Mouse (Mus musculus): ENCODE measurements around the gene Slpi. TPM values are rescaled to one million over a fixed set of nuclear protein-coding genes. Genes with fewer than 3 reads are reported as not detected.

Gene Slpi
- polyA plus RNA-seq, 1 experiment from 2014 or later, result not detected

DNA sequence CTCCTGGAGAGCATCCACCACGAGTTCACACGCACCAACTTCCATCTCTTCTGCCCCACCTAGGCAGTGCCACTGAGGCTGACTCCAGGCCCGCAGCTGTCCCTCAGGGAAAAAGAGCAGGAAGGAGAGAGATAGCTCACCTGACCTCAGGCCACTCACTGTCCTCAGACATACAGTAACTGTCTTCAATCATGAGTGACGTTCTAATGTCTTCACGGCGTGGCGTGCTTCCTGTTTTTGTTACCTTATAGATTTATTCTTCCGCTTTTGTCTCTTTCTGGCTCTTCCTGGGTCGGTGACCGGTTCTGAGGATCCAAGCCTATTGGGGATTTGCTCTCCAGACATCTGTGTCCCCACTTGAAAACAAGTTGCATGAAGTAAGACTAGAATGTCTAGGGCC lies 25.7 kb upstream of the Slpi start:
- WGBS, result 79% methylated on average over 10 of the region's 10 CpGs
- H3K36me3 ChIP-seq, result no peaks in the 10 kb centered on the region
- no peak overlapping the region for H3K27ac ChIP-seq (replicated peaks)
- H3K4me3 ChIP-seq, result peak overlapping the region; percentile 36
- no peaks in the 10 kb centered on the region for H3K9me3 ChIP-seq (replicated peaks)
- no peak for DNase-seq (ENCODE audit: low spot score)
- H3K4me1 ChIP-seq, result peaks cover 8% of the 10 kb centered on the region
- peaks cover 63% of the 10 kb centered on the region for H3K27me3 ChIP-seq (ENCODE audit: low read depth, poor library complexity, severe bottlenecking)

DNA sequence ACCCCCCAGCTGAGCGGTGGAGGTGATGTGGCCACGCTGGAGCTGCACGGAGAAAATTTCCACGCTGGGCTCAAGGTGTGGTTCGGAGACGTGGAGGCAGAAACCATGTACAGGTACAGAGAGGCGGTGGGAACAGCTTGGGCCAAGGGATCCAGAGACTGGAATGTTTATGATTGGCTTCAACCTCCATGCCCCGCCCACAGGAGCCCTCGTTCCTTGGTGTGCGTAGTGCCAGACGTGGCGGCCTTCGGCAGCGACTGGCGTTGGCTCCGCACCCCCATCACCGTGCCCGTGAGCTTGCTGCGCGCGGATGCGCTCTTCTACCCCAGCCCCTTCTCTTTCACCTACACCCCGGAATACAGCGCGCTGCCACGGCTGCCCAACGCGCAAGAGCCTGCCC lies 25.3 kb upstream of the Slpi start:
- DNase-seq (ENCODE audit: low spot score), result no peak

DNA sequence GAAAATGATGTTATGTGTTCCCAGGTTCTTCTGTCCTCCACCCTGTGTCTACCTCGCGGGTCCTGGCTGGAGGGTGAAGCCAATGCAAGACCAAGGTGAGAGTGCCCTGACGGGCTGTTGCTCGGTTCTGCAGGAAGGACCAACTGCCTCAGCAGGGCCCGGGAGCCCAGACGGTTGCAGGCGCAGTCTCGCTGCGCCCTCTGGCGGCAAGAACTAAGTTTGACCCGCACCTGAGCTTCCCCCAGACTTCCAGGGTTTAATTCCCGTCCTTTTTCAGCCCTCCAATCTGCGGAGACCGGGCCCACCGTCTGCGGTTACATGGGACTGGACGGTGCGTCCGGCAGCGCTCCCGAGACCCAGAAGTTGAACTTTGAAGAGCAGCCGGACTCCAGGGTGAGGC lies 18.8 kb upstream of the Slpi start:
- Histone ChIP-seq H3K36me3 (no peaks in the 10 kb centered on the region), H3K4me1 (peaks cover 34% of the 10 kb centered on the region), H3K27me3 (ENCODE audit: low read depth, poor library complexity, severe bottlenecking) (peaks cover 90% of the 10 kb centered on the region), H3K9me3 (replicated peaks) (no peaks in the 10 kb centered on the region), H3K27ac (replicated peaks) (no peak overlapping the region), H3K4me3 (peak overlapping the region; percentile 14; the same call in 1 of the 2 replicates)
- 2% methylated on average over 22 of the region's 22 CpGs for WGBS
- peak; percentile 79 for DNase-seq (ENCODE audit: low spot score)

More for the DNA sequence above, 25.3 kb upstream of the Slpi start:
- Histone ChIP-seq H3K27me3 (ENCODE audit: low read depth, poor library complexity, severe bottlenecking) (peaks cover 67% of the 10 kb centered on the region), H3K4me3 (peak overlapping the region; percentile 36), H3K27ac (replicated peaks) (no peak overlapping the region), H3K36me3 (no peaks in the 10 kb centered on the region), H3K9me3 (replicated peaks) (no peaks in the 10 kb centered on the region), H3K4me1 (peaks cover 8% of the 10 kb centered on the region)
- 30% methylated on average over 28 of the region's 28 CpGs for WGBS

DNA sequence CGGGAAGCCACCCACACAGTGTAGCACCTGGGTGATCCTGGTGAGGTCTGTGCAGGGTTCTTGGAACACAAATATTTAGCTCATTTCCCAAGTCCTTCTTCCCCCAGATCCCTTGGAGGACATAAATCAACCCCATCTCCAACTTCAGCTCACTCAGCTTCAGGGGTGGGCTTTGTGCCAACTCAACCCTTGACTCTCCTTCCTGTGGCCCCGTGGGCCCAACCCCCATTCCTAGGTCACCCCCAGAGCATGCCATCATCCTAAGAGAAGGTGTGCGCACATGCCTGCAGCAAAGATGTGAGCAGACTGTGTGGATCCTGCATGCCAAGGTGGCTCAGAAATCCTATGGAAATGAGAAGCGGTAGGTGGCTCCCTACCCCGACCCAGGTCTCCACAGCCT lies 16.6 kb upstream of the Slpi start:
- WGBS, result 41% methylated on average over 5 of the region's 5 CpGs
- Histone ChIP-seq H3K27me3 (ENCODE audit: low read depth, poor library complexity, severe bottlenecking) (peaks cover 100% of the 10 kb centered on the region), H3K4me1 (peaks cover 39% of the 10 kb centered on the region), H3K36me3 (no peaks in the 10 kb centered on the region), H3K9me3 (replicated peaks) (no peaks in the 10 kb centered on the region), H3K27ac (replicated peaks) (no peak overlapping the region), H3K4me3 (no peak overlapping the region)
- no peak for DNase-seq (ENCODE audit: low spot score)

DNA sequence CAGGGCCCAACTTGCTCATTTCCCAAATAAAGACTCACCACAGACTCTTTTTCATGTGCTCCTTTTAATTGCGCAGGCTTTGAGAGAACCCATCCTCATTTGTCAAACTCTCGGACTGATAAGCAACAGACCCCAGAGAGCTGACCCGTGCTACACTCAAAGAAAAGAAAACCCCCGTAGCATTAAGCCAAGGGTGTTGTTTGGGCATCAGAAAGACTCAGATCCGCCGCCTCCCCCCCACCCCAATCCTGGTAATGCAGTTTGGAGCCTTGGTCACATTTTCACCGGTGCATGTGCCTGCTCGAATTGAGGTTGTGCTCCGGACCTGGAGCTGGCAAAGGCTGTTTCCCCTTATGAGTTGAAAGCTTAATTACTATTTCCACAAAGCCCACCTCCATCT lies 16.2 kb upstream of the Slpi start, which contains the start of gene Matn4:
Gene Matn4 (minus strand): TSS at position 101 of the 400 bp plus-strand sequence.
- WGBS, result 6% methylated on average over 9 of the region's 9 CpGs
- Histone ChIP-seq H3K4me3 (peak within 1 kb of the TSS; percentile 48), H3K36me3 (no peaks in the 10 kb centered on the region), H3K27ac (replicated peaks) (no peak within 1 kb of the TSS), H3K9me3 (replicated peaks) (no peaks in the 10 kb centered on the region), H3K27me3 (ENCODE audit: low read depth, poor library complexity, severe bottlenecking) (peaks cover 100% of the 10 kb centered on the region), H3K4me1 (peaks cover 43% of the 10 kb centered on the region)
- no peak for DNase-seq (ENCODE audit: low spot score)

DNA sequence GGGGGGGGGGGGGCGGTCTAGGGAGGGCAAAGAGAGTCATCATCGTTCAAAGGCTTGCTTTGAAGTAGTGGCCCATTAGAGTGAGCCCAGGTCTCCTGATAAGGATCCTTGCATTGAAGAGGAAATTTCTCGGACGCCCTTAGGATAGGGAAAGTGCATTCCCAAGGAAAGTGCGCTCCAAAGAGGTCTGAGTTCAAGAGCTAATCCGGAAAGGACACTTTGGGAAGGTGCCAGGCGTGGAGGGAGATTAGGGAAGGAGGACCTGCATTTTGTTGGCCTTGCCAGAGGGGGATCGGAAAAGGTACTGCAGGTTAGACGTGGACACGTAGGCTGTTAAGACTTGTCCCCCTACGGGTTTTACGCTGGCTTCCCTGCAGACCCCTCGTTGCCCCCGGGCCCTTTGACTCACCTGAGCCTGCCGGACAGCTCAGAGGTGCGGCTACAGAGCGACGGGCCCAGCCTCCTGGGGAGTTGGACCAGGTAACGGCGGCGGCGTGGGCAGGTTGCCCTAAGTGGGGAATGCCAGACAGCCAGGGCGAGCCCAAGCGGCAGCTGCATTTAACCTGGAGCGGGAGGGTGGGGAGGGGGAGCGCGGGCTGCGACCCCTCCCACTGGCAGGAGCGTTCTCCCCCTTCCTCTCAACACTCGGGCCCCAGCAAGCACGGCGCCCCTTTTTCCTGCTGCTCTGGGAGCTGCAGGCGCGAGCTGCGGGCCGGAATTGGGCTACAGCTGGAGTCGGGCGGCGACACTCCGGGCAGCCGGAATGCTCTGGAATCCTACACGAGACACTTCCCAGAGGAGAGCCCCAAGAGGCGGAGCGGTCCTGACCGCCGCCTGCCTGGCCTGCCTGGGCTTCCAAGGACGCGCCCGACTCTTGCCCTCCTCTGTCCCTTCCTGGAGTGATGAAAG lies 15.4 kb upstream of the Slpi start:
- H3K27me3 ChIP-seq (ENCODE audit: low read depth, poor library complexity, severe bottlenecking), result peaks cover 100% of the 10 kb centered on the region
- DNase-seq (ENCODE audit: low spot score), result peak; percentile 53
- H3K36me3 ChIP-seq, result no peaks in the 10 kb centered on the region
- no peaks in the 10 kb centered on the region for H3K9me3 ChIP-seq (replicated peaks)
- peak overlapping the region; percentile 48 for H3K4me3 ChIP-seq
- no peak overlapping the region for H3K27ac ChIP-seq (replicated peaks)
- 2% methylated on average over 49 of the region's 49 CpGs for WGBS
- H3K4me1 ChIP-seq, result peaks cover 43% of the 10 kb centered on the region

DNA sequence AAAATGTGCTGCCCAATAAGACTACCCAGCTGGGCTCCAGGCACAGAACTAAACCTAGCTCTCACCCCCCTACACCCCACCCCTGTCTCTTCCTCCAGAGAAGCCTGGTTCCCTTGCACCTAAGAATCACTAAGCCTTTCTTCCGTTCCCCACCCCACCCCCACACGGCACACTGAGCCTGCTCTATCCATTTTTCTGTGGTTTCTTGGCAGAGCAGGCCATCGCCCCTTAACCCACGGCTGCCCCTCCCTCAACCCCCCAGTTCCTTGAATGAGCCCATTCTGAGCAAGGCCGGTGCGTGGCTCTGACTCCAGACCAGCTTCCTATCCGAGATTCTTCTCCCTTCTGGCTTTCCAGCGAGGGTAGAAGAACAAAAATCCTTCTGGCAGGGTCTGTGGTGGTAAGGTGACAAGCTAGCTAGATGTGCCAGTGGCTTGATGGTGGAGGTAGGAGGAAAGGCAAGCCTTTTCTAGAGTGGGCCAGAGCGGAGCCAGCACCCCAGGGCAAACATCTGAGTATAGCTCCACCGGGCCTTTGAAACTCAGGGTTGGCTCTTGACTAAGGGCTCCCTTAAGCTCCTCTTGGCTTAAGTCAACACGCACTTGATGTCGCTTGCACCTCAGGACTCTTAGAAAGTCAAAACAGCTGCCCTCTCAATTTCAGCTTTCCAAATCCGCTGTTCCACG lies 14.6 kb upstream of the Slpi start:
- WGBS, result 6% methylated on average over 14 of the region's 14 CpGs
- Histone ChIP-seq H3K27ac (replicated peaks) (no peak overlapping the region), H3K9me3 (replicated peaks) (no peaks in the 10 kb centered on the region), H3K36me3 (no peaks in the 10 kb centered on the region), H3K27me3 (ENCODE audit: low read depth, poor library complexity, severe bottlenecking) (peaks cover 100% of the 10 kb centered on the region), H3K4me3 (peak overlapping the region; percentile 19; the same call in 1 of the 2 replicates), H3K4me1 (peaks cover 43% of the 10 kb centered on the region)
- DNase-seq (ENCODE audit: low spot score), result no peak

DNA sequence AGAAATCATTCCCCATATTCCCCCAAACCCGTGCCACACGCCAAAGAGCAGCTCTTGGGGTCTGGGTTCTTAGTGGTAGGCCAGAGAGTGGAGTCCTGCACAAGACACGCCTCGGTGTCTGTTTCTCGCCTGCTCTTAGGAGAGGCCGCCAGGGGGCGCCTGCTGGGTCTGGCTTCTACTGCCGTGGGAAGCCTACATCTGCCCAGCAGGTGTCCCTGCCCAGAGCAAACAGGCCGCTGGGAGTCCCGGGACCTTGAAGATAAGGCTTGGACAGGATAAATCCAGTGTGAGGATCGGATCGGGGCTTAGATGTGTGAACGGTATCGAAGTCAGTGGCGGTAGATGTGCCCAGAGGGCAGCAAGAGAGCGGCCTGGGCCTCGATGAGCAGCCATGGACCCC lies 14.0 kb upstream of the Slpi start, which contains the start of gene Rbpjl:
Gene Rbpjl (plus strand): TSS at position 236 of the 400 bp plus-strand sequence.
- DNase-seq (ENCODE audit: low spot score), result peak; percentile 76
- 3% methylated on average over 17 of the region's 17 CpGs for WGBS
- Histone ChIP-seq H3K27ac (replicated peaks) (no peak within 1 kb of the TSS), H3K4me1 (peaks cover 37% of the 10 kb centered on the region), H3K9me3 (replicated peaks) (peaks cover 4% of the 10 kb centered on the region; the same call in 1 of the 2 replicates), H3K27me3 (ENCODE audit: low read depth, poor library complexity, severe bottlenecking) (peaks cover 96% of the 10 kb centered on the region), H3K36me3 (no peaks in the 10 kb centered on the region), H3K4me3 (peak within 1 kb of the TSS; percentile 19; the same call in 1 of the 2 replicates)

DNA sequence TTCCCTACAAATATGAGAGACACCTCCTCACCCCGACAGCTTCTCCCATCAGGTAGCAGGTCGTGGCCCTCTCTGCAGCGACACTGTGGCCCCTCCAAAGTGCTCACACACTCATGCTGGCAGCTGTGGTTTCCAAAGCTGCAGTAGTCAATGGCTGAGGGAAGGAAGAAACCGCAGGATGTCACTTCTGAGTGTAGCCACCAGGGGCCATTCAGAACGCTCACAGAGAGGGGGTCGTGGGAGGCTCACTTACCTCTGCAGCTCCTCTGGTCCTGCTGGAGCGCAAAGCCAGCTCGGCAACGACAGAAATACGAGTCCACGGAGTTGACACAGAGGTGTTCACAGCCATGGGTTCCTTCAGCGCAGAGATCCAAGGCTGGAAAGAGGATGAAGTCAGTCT lies 8.0 kb upstream of the Slpi start:
- no peak overlapping the region for H3K4me3 ChIP-seq
- 67% methylated on average over 12 of the region's 12 CpGs for WGBS
- H3K27ac ChIP-seq (replicated peaks), result no peak overlapping the region
- H3K36me3 ChIP-seq, result no peaks in the 10 kb centered on the region
- peaks cover 47% of the 10 kb centered on the region for H3K27me3 ChIP-seq (ENCODE audit: low read depth, poor library complexity, severe bottlenecking)
- DNase-seq (ENCODE audit: low spot score), result no peak
- peaks cover 8% of the 10 kb centered on the region for H3K4me1 ChIP-seq
- peaks cover 16% of the 10 kb centered on the region for H3K9me3 ChIP-seq (replicated peaks)

DNA sequence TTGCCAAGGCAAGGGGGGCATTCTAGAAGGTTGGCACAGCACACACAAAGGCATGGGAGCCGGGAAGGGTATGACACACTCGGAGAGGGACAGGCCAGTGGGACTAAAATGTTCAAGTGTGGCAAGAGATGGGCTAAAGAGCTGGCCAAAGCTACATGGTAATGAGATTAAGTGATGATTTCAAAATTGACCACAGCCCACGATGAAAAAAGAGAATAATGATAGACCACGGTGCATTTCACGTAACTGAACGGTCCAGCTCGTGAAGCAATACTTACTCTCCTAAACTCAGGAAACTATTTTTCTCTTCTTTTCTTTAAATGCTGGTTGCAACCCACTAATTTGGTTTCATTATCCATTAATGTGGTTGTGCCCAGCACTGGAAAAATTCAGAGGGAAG lies 7.2 kb upstream of the Slpi start:
- H3K27ac ChIP-seq (replicated peaks), result no peak overlapping the region
- H3K27me3 ChIP-seq (ENCODE audit: low read depth, poor library complexity, severe bottlenecking), result peaks cover 47% of the 10 kb centered on the region
- 89% methylated on average over 7 of the region's 7 CpGs for WGBS
- peaks cover 16% of the 10 kb centered on the region for H3K9me3 ChIP-seq (replicated peaks)
- H3K36me3 ChIP-seq, result no peaks in the 10 kb centered on the region
- no peak overlapping the region for H3K4me3 ChIP-seq
- peaks cover 8% of the 10 kb centered on the region for H3K4me1 ChIP-seq
- DNase-seq (ENCODE audit: low spot score), result no peak

DNA sequence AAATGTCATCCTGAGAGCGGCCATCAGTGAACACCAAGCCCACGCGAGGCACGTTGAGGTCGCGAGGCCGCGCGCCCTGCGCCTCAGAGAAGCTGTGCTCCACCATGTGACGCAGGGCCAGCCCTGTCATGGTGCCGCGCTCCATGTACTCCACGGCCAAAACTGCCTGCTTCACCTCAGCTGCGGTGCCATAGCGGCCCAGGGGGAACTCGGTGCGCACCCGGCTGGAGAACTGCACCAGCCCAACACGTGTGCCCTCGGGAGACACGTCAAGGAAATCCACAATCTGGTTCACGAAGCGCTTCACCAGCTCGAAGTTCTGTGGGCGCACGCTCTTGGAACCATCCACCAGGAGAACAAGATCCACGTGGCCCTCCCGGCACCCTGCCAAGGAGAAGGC lies 4.2 kb upstream of the Slpi start:
- 82% methylated on average over 29 of the region's 29 CpGs for WGBS
- H3K9me3 ChIP-seq (replicated peaks), result peaks cover 14% of the 10 kb centered on the region
- no peak overlapping the region for H3K27ac ChIP-seq (replicated peaks)
- peaks cover 49% of the 10 kb centered on the region for H3K27me3 ChIP-seq (ENCODE audit: low read depth, poor library complexity, severe bottlenecking)
- H3K4me1 ChIP-seq, result peaks cover 12% of the 10 kb centered on the region
- no peak overlapping the region for H3K4me3 ChIP-seq
- no peak for DNase-seq (ENCODE audit: low spot score)
- H3K36me3 ChIP-seq, result no peaks in the 10 kb centered on the region

DNA sequence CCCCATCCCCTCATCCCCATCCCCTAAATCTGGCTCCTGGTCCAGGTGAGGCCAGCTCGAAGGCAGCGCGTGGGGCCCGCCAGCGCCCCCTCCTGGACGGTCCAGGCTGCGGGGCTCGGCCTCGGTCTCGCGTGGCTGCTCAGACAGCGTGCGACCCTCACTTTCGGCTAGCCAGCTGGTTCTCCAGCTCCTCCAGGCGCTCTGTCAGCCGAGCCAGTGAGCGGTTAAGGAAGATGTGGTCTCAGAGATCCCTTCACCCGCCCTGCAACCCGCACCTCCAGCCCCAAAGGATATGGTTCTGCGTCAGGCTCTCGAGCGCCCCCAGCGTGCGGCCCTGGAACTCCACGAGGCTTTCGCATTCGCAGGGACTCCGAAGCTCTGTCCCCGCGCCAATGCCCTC lies 604 bp upstream of the Slpi start:
- Histone ChIP-seq H3K27ac (replicated peaks) (peak overlapping the region; percentile 75), H3K27me3 (ENCODE audit: low read depth, poor library complexity, severe bottlenecking) (peaks cover 75% of the 10 kb centered on the region)
- under 1% methylated on average over 30 of the region's 30 CpGs for WGBS

DNA sequence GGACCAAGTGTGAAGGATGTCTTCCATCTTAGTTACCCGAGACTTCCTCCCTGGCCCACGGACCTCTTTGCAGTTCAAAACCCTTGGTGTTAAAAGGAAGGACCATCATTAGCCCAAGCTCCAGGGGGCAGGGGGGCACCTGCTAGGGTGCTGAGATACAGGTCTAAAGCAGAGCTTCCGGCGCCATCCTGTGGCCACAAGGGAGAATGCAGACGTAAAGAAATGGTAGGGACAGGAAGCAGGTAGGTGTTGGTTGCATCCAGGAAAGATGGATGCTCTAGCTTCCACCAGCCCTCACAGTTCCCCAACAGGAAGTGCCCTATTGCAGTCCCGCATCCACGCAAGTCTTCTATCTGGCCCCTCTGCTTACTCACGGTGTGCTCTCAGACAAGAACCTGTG lies 1.9 kb downstream of the Slpi start:
- 15% methylated on average over 8 of the region's 8 CpGs for WGBS
- DNase-seq (ENCODE audit: low spot score), result peak; percentile 36
- peaks cover 64% of the 10 kb centered on the region for H3K27me3 ChIP-seq (ENCODE audit: low read depth, poor library complexity, severe bottlenecking)

More for the DNA sequence above, 604 bp upstream of the Slpi start:
- no peaks in the 10 kb centered on the region for H3K9me3 ChIP-seq (replicated peaks)
- H3K4me3 ChIP-seq, result peak overlapping the region; percentile 58
- H3K36me3 ChIP-seq, result no peaks in the 10 kb centered on the region
- DNase-seq (ENCODE audit: low spot score), result peak; percentile 89
- H3K4me1 ChIP-seq, result peaks cover 24% of the 10 kb centered on the region

More for the DNA sequence above, 1.9 kb downstream of the Slpi start:
- H3K4me3 ChIP-seq, result no peak overlapping the region
- peaks cover 24% of the 10 kb centered on the region for H3K4me1 ChIP-seq
- no peak overlapping the region for H3K27ac ChIP-seq (replicated peaks)
- no peaks in the 10 kb centered on the region for H3K9me3 ChIP-seq (replicated peaks)
- no peaks in the 10 kb centered on the region for H3K36me3 ChIP-seq

Data from midbrain, embryonic 10.5 days (tissue).